8 mouse cellular contexts compared by ENCODE assay signal in genomic region chr9:40617676-40618062, GRCm38 (mm10). TPM values are rescaled to one million over a fixed set of nuclear protein-coding genes. Genes with fewer than 3 reads are reported as not detected.
A peak's percentile ranks its signal among the peaks of the same experiment; 100 is the strongest.
DNase-seq lines count a peak whose midpoint lies in the region; ATAC-seq lines count a peak whose summit lies in the region.

No protein-coding gene starts in this region.

- no peak for ATAC-seq in heart, embryonic 15.5 days (replicated peaks; ENCODE audit: insufficient number of reproducible peaks, insufficient read depth, low FRiP score, low read depth)
- no peak for ATAC-seq in embryonic facial prominence, embryonic 13.5 days (ENCODE audit: insufficient number of reproducible peaks, insufficient read depth, low FRiP score, low TSS enrichment, low read depth)
- no peak for ATAC-seq in intestine, embryonic 14.5 days (replicated peaks; ENCODE audit: low FRiP score, low TSS enrichment, low read depth)
- no peak for ATAC-seq in midbrain, embryonic 16.5 days

- DNase-seq in heart, adult 9 months (ENCODE audit: low spot score in 2 of 2), result no peak
- no peak for DNase-seq in intestine, embryonic 14.5 days (ENCODE audit: low spot score)
- no peak for DNase-seq in spleen, adult 12 weeks (ENCODE audit: low spot score)
- no peak for DNase-seq in thymus, adult 18-20 months
- no peak for DNase-seq in lung, adult 18-20 months

- no peak overlapping the region for H3K9ac ChIP-seq in heart, embryonic 15.5 days
- H3K9ac ChIP-seq in embryonic facial prominence, embryonic 13.5 days, result peak overlapping the region; percentile 62; the same call in 1 of the 2 replicates
- no peak overlapping the region for H3K9ac ChIP-seq in intestine, embryonic 14.5 days (ENCODE audit: low read length)
- H3K9ac ChIP-seq in midbrain, embryonic 16.5 days (ENCODE audit: low read depth, low read length), result peak overlapping the region; percentile 42

- H3K27ac ChIP-seq in heart, embryonic 15.5 days, result no peak overlapping the region
- no peak overlapping the region for H3K27ac ChIP-seq in embryonic facial prominence, embryonic 13.5 days
- H3K27ac ChIP-seq in intestine, embryonic 14.5 days (ENCODE audit: low read depth), result no peak overlapping the region
- peak overlapping the region; percentile 75 for H3K27ac ChIP-seq in midbrain, embryonic 16.5 days (ENCODE audit: low read length)

- peaks cover 14% of the 10 kb centered on the region for H3K4me1 ChIP-seq in heart, embryonic 15.5 days (replicated peaks)
- H3K4me1 ChIP-seq in embryonic facial prominence, embryonic 13.5 days, result peaks cover 34% of the 10 kb centered on the region
- peaks cover 11% of the 10 kb centered on the region for H3K4me1 ChIP-seq in intestine, embryonic 14.5 days (replicated peaks; ENCODE audit: control insufficient read depth, insufficient read depth, low read length)
- peaks cover 25% of the 10 kb centered on the region for H3K4me1 ChIP-seq in midbrain, embryonic 16.5 days (ENCODE audit: control insufficient read depth, insufficient read depth, low read length)

- no peaks in the 10 kb centered on the region for H3K9me3 ChIP-seq in heart, embryonic 15.5 days (replicated peaks)
- H3K9me3 ChIP-seq in embryonic facial prominence, embryonic 13.5 days, result no peaks in the 10 kb centered on the region
- H3K9me3 ChIP-seq in intestine, embryonic 14.5 days (ENCODE audit: control insufficient read depth, low read length), result no peaks in the 10 kb centered on the region
- no peaks in the 10 kb centered on the region for H3K9me3 ChIP-seq in midbrain, embryonic 16.5 days (replicated peaks; ENCODE audit: control insufficient read depth, low read length, poor library complexity, severe bottlenecking)

- H3K4me3 ChIP-seq in heart, embryonic 15.5 days, result peak overlapping the region; percentile 37
- peak overlapping the region; percentile 33 for H3K4me3 ChIP-seq in embryonic facial prominence, embryonic 13.5 days
- H3K4me3 ChIP-seq in intestine, embryonic 14.5 days (ENCODE audit: low read depth, low read length), result no peak overlapping the region
- no peak overlapping the region; the same call in 1 of the 2 replicates for H3K4me3 ChIP-seq in midbrain, embryonic 16.5 days (ENCODE audit: low read depth, low read length)

- no peaks in the 10 kb centered on the region for H3K36me3 ChIP-seq in heart, embryonic 15.5 days
- no peaks in the 10 kb centered on the region for H3K36me3 ChIP-seq in embryonic facial prominence, embryonic 13.5 days
- H3K36me3 ChIP-seq in intestine, embryonic 14.5 days (ENCODE audit: control insufficient read depth, insufficient read depth, low read length), result no peaks in the 10 kb centered on the region
- no peaks in the 10 kb centered on the region for H3K36me3 ChIP-seq in midbrain, embryonic 16.5 days (ENCODE audit: control insufficient read depth, insufficient read depth, low read length)

- H3K4me2 ChIP-seq in heart, embryonic 15.5 days, result peak overlapping the region; percentile 57
- peak overlapping the region; percentile 58 for H3K4me2 ChIP-seq in embryonic facial prominence, embryonic 13.5 days
- peak overlapping the region; percentile 52 for H3K4me2 ChIP-seq in intestine, embryonic 14.5 days (ENCODE audit: low read length)
- H3K4me2 ChIP-seq in midbrain, embryonic 16.5 days (ENCODE audit: low read length), result peak overlapping the region; percentile 60

- H3K27me3 ChIP-seq in heart, embryonic 15.5 days, result 0 out of 2 replicates have a peak, but pooled peaks cover 5% of the 10 kb centered on the region
- peaks cover 6% of the 10 kb centered on the region; the same call in 1 of the 2 replicates for H3K27me3 ChIP-seq in embryonic facial prominence, embryonic 13.5 days
- H3K27me3 ChIP-seq in intestine, embryonic 14.5 days (replicated peaks; ENCODE audit: control insufficient read depth, insufficient read depth, low read length), result 0 out of 2 replicates have a peak, but pooled peaks cover 3% of the 10 kb centered on the region
- H3K27me3 ChIP-seq in midbrain, embryonic 16.5 days (ENCODE audit: control insufficient read depth, insufficient read depth, low read depth, low read length), result no peaks in the 10 kb centered on the region

- whole genome bisulfite sequencing in heart, embryonic 15.5 days, result 35% methylated on average over 10 of the region's 10 CpGs
- 27% methylated on average over 10 of the region's 10 CpGs for WGBS in embryonic facial prominence, embryonic 13.5 days
- WGBS in intestine, embryonic 14.5 days, result 36% methylated on average over 10 of the region's 10 CpGs
- 21% methylated on average over 10 of the region's 10 CpGs for WGBS in midbrain, embryonic 16.5 days

RNA-seq across cellular contexts. Expression of gene Gm21915, which starts 52.7 kb away (rescaled TPM):
- not detected in 2 replicates for polyA plus RNA-seq in heart, embryonic 15.5 days (2015; fragmentation: Nextera tagmentation; extraction: Ambion mirVana)
- polyA plus RNA-seq in embryonic facial prominence, embryonic 13.5 days (2015; fragmentation: Nextera tagmentation; extraction: Ambion mirVana), result not detected in 2 replicates
- polyA plus RNA-seq in intestine, embryonic 14.5 days (2014; fragmentation: Nextera tagmentation; extraction: Ambion mirVana), result not detected in 2 replicates
- not detected in 2 replicates for polyA plus RNA-seq in midbrain, embryonic 16.5 days (2015; fragmentation: Nextera tagmentation; extraction: Ambion mirVana)

Comparison
In these comparisons a context has a peak if more than half of its experiments do, and no peak if none do; other contexts are left out.
1. H3K4me3 ChIP-seq: peak in heart, embryonic 15.5 days (single experiment) and embryonic facial prominence, embryonic 13.5 days (single experiment); none in intestine, embryonic 14.5 days (single experiment) and midbrain, embryonic 16.5 days (single experiment).
2. H3K9ac ChIP-seq: peak in embryonic facial prominence, embryonic 13.5 days (single experiment) and midbrain, embryonic 16.5 days (single experiment); none in heart, embryonic 15.5 days (single experiment) and intestine, embryonic 14.5 days (single experiment).
3. Peak in every context shown above with its lines, with median percentiles within 50 percentile points of each other: H3K4me2 ChIP-seq.